Mouse (Mus musculus): Measurements from ENCODE around the gene Lrriq4. TPM values are rescaled to one million over a fixed set of nuclear protein-coding genes. Genes with fewer than 3 reads are reported as not detected.

Gene Lrriq4
- not detected in 2 replicates for polyA plus RNA-seq (2015; fragmentation: Nextera tagmentation; extraction: Ambion mirVana)

DNA sequence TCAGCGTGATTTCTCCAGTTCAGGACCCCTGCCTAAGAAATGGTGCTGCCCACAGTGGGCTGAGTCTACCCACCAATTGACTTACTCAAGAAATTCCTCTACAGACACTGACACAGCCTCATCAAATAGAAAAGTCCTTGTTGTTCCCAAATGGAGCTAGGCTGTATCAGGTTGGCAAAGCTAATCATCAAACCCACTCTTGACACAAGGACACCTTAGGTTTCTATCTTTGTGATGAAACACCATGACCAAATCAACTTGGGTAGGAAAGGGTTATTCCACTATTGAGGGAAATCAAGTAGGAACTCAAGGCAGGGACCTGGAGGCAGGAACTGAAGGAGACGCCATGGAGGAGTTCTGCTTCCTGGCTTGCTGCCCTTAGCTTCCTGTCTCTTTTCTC is at the start of gene Lrriq4:
TSS of gene Lrriq4 (plus strand) at position 301 of the 400 bp plus-strand sequence.

DNA sequence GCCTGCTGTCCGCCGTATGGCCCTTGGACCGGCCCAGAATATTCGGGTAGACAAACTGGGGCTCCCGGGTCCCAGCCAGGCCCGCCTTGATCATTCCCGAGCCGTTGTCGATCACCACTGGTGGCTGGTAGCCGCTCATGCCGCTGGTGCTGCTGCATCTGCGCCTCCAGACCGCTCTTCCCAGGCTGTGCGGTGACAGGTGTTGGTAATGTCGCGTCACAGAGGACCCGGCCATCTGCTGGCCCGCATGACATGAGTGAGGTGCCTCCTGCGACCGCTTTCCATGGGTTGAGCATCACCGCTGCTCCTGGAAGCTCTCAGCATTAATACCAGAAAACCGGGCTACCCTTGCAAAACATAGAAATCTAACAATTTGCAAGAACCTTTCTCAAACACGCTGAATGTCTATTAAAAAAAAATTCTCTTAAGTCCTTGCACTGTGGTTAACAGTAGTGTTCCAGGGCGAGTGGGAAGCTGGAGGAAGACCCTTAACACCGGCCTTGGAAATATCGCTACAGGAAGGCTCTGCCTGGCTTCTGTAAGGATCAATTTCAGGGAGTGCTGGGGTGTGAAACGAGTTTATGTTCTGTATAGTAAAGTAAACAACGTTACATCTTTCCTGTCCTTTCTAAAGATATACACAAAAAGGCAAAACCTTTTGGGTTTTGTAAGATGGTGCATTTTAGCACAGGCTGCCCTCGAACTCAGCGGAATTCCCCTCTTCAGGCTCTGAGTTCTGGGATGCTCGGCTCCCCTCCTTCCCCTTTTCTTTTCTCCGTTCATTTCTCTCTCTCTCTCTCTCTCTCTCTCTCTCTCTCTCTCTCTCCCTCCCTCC is 44.4 kb upstream of the Lrriq4 start, which contains the start of gene Actrt3:
TSS of gene Actrt3 (minus strand) at position 229 of the 835 bp plus-strand sequence.

DNA sequence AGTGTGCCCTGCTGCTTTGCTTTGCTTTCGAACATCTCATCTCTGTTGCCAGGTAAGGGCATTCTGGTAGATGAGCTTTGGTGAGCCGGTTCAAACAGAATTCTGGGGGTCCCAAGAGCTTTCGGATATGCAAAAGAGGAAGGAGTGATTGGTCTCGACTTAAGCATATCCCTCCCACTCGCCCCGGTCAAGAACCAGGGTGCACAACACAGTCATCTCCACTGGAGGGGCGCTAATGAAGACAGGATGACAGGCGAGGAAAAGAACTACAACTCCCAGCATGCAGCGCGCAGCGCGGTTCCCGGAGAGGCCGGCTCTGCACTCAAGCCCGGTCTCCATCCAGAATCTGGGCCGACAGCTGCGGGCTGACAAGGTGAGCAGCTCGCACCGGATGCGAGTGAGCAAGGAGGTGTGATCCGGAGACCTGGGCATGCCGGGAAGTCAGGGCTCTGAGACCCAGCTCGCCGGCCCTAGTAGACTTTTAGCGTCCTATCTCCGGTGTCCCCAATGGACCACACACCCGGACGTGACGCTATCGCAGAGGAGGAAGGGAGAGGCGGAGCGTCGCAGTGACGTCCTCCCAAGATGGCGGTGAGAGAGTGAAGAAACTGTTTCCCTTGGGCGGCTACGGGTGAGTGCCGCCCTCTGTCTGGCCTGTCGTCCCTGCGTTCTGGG is 42.1 kb upstream of the Lrriq4 start, which contains the start of gene Mynn:
TSS of gene Mynn (plus strand) at position 1 of the 675 bp plus-strand sequence.

DNA sequence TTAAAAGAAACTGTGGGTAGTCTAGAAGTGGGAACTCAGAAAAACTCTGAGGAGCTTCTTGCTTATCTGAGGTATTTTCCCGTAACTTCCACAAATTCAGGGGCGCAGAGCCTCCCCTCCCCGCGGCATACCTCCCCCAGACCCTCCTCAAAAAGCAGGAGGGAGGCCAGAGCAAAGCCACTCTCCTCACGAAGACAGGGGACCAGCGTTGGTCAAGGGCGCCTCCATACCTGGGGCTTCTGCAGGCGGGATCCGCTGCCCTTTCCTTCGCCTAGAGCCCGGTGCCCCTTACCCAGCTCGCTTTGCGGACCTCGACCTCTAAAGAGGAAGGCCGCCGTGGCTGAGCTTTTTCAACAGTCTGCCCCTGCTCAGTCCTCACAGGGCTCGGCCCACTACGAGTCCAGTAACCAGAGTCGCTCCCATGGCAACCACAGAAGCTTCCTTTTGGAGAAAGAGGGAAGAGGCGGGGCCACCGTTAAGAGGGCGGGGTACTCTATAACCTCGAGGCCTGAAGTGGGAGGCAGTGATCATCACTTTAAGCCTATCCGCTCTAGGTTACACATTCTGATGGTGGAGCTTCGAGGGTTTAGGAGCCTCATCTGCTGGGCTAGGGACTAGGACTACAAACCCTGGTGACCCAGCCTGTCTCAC is 3.3 kb downstream of the Lrriq4 start, which contains the start of gene Lrrc34:
TSS of gene Lrrc34 (minus strand) at position 430 of the 651 bp plus-strand sequence.

GRCm38 (mm10) chr3:30699711-30700505 is 55.6 kb downstream of the Lrriq4 start, which contains the start of gene Lrrc31:
Gene Lrrc31, minus strand, starts transcription at chr3:30699843.

Other genes with a start within 250 kb of the Lrriq4 start
- gene Mecom, start 96.5 kb upstream of the Lrriq4 start, polyA plus RNA-seq (2015; fragmentation: Nextera tagmentation; extraction: Ambion mirVana), result 3.3 and 4.1 TPM in 2 replicates
- gene Actrt3, start 44.6 kb upstream of the Lrriq4 start, polyA plus RNA-seq (2015; fragmentation: Nextera tagmentation; extraction: Ambion mirVana), result 0.06 TPM in 1 of 2 replicates, not detected in the other
- 15.4 and 16.0 TPM in 2 replicates for gene Mynn, start 42.4 kb upstream of the Lrriq4 start, polyA plus RNA-seq (2015; fragmentation: Nextera tagmentation; extraction: Ambion mirVana)
- gene Lrrc34, start 3.4 kb downstream of the Lrriq4 start, polyA plus RNA-seq (2015; fragmentation: Nextera tagmentation; extraction: Ambion mirVana), result 0.11 and 0.22 TPM in 2 replicates
- not detected in 2 replicates for gene Lrrc31, start 55.3 kb downstream of the Lrriq4 start, polyA plus RNA-seq (2015; fragmentation: Nextera tagmentation; extraction: Ambion mirVana)
- gene Samd7, start 101.8 kb downstream of the Lrriq4 start, polyA plus RNA-seq (2015; fragmentation: Nextera tagmentation; extraction: Ambion mirVana), result 0.96 and 1.0 TPM in 2 replicates
- 116 and 119 TPM in 2 replicates for gene Sec62, start 148.4 kb downstream of the Lrriq4 start, polyA plus RNA-seq (2015; fragmentation: Nextera tagmentation; extraction: Ambion mirVana)
- gene Gpr160, start 211.4 kb downstream of the Lrriq4 start, polyA plus RNA-seq (2015; fragmentation: Nextera tagmentation; extraction: Ambion mirVana), result 3.2 and 6.2 TPM in 2 replicates

All from skeletal muscle tissue, postnatal 0 days (tissue).